Mouse (Mus musculus) liver (tissue): ENCODE measurements around the gene Lrp1.

Source experiments
- DNase-seq: peaks from one replicate; pipeline ENCODE4 v3.0.0-alpha.2; 2020; ENCODE audit warnings: mixed read lengths

The Lrp1 gene

DNA sequence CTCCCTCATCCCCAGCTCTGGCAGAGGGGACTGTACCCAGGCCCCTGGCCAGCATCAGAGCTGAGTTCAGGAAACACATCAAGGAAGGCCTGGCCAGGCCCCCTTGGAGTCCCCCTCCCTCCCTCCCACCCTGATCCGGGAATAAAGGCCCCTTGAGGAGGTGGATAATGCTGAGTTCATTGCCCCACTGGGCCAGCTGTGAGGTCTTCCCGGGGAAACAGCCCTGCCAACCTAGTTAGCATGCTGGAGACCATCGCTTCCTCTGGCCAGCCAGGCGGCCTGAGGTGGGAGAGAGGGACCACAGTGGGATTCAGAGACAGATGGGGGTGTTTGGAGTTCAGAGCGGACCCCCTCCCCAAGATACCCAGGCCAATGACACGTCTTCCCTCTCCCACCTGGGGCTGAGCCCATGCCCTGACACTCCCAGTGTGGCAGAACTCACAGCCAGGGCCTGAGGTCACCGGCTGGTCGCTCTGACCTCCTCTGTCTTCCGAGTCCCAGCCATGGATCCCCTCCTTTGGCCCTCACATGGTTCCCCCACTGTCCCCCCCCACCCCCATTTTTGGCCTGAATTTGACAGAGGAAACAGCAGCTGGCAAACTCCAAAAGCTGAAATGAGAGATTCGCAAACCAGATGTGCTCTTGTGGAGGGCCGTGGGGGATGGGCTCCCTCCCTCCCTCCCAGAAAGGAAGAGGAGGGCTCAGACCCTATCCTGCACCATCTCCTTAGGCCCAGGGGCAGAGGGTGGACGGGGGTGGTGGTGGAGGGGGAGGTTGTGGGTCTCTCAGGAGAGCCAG is 6.5 kb downstream of the Lrp1 start:
- no peak for DNase-seq

DNA sequence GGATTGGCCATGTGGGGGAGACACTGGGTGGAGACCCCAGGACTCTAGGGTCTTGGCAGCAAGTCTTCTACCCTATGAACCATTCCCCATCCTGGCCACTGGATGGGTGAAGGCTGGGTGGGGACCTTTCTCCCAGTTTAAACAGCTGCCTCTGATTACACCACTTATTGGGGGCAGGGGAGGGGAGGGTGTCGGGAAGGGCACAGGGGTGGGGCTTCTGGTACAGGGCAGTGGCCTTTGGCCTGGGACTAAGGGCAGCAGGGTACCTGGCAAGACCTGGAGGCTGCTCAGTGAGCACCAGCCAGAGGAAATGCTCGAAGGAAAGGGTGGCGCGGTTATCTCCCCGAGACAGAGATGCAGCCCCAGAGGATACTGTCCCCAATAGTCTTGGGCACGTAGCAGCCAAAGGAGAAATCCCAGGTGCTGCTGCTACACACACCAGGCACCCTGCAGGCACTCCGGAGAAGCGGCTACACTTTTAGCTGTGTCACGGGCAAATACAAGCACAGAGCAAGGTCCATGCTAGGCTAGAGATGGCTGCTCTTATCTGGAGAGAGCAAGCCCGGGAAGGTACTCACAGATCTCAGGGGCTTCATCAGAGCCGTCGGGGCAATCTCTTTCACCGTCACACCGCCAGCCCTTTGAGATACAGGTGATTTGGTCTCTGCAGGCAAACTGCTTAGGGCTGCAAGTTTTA is 8.7 kb downstream of the Lrp1 start:
- peak; percentile 51 for DNase-seq

DNA sequence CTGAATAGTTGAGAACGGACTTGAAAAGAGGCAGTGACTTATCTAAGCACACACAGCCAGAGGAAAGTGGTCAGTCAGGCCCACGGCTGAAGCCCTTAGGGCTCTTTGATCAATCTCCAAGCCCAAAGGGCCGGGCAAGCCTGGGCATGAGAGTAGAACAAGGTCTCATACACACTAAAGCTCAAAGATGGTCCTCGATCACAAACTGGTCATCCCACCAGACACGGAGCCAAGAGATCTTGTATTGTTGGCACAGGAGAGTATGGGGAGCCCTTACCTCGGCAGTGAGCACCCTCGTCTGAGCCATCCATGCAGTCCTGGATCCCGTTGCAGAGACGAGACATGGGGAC is 10.9 kb downstream of the Lrp1 start:
- DNase-seq, result no peak

DNA sequence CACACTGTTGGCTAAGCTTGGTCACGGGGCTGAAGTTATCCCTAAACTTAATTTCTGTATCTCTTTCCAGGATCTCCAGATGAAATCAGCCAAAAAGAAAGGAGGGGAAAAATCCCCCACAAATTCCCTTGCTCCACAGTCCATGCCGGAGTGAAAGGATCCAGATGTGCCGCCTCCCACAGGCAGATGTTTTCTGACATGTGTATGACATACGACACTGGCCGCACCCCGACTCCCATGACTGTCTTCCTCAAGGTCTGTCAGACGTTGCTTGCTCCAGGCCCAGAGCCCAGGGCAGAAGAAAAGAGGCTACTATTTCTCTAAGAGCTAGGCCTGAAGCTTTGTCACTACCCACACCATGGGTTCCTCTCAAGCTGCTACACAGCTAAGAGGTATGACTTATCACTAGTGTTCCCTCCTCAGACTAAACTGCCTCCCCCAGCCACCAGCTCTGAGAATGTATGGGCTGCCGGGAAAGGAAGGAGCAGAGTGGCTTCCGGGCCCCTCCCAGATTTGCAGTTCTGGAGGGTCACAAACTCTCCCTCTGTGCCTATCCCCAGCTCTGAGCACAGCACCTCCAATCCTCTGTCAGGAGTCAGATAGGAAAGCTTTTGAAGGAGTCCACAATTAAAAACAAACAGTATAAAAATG is 11.4 kb downstream of the Lrp1 start:
- DNase-seq, result no peak

DNA sequence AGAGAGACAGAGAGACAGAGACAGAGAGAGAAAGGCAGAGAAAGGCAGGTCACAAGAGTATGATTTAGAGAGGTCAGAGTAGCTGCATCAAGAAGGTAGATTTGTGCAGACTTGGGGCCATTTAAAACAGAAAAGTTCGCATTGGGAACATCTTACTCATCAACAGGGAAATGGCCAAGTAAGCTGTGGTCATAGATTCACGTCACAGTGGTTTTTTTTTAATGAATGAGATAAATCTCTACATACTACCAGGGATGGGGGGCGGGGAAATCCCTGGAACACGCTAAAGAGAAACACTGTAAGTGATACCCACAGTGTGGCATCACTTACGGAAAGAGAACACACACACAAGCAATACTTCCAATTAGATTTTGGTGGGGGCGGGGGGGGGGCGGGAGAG is 13.9 kb downstream of the Lrp1 start:
- DNase-seq, result no peak

DNA sequence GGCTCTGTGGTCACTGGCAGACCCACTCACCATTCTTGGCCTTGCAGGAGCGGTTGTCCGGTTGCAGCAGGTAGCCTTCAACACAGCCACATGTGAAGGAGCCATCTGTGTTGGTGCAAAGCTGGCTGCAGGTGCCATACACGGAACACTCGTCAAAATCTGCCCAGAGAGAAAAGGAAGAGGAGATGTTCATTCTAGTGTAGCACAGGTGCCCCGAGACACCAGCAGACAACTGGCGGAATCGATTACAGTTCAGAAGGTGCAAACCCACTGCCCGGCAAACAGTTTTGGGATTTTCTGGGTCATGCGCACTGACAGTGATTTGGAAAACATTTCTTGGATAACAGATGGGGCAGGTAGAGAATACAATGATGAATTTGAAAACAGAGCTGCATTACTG is 15.2 kb downstream of the Lrp1 start:
- no peak for DNase-seq

DNA sequence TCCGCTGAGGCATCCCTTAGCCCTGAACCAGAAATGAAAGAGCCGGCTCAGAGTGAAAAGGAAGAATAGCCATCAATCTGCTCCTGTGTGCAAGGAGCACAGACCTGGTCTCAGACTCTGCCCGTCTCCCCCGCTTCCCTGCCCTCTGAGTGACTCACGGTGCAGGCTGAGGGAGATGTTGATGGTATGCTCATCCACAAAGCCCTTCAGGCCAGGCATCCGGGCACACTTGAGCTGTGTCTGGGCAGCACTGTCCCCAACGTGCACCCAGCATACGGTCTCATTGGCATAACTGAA is 15.7 kb downstream of the Lrp1 start:
- DNase-seq, result no peak

DNA sequence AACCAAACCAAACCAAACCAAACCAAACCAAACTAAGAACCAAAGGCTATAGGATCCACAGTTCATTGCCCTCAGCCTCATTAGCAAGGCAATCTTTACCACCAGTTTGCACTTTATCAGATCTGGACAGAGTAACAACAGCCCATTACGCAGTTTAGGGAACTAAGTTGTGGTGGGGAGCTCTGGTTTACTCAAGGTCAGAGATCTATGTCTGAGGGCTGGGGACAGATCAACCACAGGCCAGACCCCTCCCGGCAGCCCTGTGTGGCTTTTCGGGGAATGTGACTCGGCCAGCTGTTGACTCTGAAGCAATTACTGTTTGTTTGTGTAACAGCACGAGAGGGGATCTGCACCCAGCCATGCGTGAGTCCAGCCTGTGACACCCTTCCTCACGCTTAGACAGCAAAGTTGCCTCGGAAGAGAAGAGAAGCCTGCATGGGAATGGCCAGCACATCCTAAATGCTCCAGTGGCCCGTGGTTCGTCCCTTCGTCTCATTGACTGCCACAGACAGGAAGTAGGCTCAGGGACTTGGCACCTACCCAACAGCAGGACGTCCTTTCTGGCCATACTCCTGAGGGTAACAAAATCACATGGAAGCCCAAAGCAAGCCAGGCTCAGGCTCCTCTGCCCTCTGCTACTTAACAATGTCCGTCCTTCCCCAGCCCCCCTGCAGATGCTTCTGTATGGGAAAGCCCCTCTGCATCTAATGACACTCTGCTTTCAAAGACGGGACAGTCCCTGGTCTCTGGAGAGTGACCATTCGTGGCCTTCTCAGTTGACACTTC is 16.3 kb downstream of the Lrp1 start:
- peak; percentile 45 for DNase-seq

DNA sequence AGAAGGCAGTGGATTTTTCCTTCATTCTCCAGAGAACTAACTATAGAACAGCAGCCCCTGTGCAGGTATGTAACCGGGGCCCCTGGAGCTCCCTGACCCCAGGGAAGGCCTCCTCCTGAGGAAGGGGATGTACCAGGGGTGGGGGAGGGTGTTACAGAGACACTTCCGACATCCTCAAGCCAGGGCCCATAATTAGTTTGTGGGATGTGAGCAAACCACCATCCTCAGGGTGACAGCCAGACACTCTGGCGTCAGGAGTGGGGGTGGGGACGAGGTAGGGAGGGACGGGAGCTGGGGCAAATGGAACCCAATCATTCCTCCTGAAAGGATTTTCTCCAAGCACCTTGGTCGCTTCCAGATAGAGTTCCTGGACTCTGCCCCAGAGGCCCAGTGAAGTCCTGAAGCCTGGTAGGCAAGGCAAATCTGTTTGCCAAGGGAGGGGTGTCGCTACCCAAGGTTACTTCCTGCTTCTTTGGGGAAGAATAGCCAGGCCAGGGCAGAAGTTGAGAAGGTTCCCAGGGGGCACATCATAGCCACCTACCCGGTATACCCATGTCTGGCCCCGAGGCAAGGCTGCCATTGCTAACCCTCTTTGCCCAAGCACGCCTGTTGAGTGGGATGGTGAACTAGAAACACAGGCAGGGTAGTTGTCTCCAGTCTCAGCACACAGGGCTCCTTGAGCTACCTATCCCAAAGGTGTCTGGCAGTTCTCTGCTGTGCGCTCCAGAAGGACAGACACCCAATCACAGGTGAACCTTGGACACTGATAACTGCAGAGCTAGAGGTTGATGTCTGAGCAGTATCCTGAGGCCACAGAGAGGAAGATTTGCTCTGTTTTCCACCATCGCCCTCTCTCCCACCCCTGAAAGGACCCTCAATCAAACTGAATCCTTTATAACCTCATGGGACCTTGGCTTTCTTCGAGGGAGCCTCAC is 17.2 kb downstream of the Lrp1 start:
- DNase-seq, result no peak

DNA sequence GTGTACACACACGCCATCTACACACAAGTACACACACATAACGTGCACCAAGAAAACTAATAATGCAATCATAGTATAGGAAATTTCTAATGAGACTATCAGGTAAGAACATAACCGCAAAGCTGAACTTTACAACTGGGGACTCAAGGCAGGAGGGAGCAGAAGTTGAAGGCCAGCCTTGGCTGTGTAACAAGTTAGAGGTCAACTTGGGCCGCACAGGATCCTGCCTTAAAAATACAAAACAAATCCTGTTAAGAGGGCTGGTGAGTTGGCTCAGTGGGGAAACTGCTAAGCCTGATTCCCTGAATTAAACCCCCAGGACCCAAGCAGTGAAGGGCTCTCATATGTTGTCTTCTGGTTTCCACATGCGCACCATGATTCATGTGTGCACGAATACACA is 18.8 kb downstream of the Lrp1 start:
- no peak for DNase-seq

DNA sequence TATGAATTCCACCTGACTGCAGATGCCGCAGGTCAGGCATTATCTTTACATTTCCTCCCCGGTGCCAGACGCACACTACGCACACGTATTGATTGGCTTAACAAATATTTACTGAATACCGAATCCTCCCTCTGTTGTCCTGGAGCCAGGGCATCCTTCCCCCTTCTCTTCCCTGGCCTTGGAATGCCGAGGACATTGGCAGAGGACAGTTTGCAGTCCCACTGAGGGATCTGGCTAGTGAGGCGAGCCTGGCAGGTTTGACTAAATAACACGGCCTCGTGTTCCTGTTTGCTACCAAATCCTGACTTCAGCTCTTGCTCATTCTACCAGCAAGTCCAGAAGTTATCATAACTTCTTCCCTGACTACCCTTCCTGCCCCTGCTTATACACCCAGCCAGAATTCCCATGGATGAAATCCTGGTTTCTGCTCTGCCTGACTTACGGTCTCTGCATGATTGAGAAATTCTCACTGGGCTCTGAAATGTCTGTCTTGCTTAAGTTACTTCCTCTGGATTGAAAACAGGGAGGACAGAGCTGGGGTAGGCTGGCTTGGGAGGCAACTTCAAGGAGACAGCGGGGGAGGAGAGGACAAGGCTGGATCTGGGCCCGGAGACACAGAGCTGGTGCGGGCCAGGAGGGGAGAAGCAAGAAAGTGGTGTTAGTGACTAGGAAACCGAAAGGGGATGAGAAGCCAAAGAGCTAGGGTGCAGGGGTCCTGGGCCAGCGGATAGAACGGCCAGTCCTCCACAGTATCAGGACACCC is 21.0 kb downstream of the Lrp1 start:
- DNase-seq, result no peak

DNA sequence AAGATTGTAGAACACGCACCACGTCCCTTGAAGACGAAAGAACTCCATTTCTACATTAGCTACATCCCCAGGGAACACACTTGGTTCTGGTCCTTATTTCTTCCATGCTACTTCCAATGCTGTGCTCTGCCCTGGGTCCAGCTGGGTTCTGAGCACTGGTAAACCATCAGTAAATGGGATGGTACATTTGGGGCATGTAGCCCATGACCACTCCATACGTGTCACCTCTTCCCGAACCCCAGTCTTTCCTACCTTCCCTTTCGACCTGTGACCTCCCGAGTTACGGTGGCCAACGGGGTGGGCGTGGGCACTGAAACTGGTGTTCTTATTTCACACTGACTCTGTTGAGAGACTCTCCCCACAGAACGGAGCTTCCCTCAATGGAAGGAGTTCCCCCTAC is 21.7 kb downstream of the Lrp1 start:
- DNase-seq, result no peak

DNA sequence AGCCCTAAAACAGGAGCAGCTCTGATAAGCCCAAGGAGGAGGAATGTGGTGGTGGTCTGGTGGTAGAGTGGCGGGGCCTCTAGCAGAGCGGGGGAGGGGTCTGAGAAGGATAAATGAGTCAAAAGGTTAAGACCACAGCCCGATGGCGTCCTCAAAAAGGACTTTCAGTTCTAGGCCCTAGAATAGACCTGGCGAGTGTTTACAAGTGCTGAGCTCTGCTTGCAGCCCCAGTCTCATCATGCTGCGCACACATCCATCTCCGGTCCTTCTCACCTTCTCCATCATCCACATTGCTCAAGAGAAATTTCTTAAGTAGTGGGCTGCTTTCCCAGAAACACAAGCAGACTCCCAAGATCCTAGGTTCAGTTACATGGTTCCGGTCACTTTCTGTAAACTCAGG is 22.3 kb downstream of the Lrp1 start:
- no peak for DNase-seq

DNA sequence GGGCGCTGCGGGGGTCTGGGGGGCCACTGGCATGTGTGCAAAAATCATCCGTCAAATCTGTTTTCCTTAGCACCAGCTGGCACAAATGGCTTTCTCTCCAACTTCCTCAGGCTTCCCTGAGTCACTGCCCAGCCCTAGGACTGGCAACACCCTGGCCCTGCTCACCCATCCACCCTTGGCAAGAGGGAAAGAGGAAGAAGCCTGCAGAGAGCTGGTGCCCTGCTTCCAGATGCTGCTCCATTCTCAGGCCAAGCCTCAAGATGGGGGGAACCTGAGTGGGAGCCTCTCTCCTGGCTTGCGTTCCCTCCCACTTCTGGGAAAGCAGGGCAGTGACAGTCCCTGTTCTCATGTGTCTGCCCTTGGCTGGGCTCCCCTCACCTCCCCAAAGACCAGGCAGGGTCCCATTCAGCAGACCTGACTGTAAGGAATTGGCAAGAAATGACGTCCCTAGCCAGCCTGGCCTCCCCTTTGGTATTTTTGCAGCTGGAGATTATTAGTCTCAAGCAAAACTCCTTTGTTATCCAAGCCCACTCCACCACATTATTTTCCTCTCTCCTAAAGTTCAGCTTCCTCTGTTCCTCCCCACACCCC is 23.5 kb downstream of the Lrp1 start:
- no peak for DNase-seq

DNA sequence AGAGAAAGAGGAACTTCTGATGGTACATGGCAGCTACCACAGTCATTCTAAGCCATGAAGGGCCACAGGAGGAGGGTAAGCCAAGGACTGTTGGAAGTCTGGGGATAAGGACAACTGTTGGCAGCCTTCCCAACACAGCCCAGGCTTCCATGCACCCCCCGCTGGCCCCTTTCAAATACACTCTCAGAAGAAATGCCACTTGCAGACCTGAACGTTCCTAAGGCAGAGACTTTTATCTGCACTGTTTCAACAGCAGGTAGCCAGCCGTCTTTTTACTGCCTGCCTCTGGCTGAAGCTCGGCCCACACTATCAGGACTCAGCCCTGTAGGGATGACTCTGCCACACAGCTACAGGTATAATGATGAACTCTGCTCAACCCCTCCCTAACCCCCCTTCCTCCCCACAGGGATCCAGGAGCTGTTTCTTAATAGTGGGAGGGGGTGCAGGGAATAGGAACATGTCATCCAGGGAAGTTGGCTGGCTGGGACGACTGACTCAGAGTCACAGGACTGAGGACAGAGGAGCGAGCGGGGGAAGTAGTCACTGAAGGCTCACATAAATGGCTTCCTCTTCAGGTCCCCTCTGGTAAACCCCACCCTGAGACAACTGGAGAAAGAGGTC is 24.5 kb downstream of the Lrp1 start:
- DNase-seq, result no peak

DNA sequence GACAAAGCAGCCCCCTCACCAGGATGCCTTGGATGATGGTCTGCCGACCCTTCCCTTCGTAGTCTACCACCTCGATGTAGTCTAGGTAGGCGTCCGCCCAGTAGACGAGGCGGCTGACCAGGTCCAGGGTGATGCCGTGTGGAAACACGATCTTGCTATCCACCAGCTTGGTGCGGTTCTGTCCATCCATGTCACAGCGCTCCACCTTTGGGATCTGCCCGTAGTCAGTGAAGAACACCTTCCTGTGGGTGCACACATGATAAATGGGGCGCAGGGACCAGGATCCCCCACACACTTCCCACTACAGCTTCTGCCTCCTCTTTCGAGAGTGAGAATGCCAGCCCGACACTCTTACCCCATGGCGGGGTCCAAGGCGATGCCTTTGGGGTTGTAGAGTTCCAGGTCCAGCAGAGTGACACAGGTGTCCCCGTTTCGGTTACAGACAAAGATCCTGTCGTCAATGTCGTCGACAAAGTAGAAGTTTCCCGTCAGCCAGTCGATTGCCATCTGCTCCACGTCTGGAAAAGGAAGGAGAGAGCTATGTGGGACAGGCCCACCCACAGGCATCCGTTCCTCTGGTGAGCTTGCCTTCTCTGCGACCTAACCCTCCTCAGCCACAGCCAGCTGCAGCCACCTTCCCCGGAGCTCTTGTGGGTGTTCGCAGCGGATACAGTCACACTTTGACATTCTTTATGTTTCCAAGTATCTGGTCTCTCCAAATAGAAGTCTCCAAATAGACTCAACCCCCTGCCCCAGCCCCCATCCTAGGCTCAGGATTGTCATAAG is 25.8 kb downstream of the Lrp1 start:
- DNase-seq, result no peak

DNA sequence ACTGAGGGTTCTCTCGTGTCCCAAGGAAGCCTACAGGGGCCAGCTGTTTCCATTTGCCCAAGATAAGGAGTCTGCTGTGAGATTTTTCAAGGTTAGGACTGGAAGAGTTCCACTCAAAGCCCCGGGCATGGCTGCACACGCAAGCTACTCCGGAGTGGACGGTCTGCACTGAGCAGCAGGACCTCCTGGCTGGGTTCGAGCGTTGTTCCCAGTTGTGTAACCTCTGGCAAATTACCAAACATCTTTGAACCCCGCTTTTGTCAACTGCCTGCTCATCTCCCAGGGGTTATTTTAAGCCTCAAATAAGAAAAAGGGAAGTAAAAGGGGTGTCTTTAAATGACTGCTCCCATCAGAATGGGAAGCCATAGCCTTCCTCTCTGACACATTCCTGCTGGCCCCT is 26.5 kb downstream of the Lrp1 start:
- DNase-seq, result no peak

DNA sequence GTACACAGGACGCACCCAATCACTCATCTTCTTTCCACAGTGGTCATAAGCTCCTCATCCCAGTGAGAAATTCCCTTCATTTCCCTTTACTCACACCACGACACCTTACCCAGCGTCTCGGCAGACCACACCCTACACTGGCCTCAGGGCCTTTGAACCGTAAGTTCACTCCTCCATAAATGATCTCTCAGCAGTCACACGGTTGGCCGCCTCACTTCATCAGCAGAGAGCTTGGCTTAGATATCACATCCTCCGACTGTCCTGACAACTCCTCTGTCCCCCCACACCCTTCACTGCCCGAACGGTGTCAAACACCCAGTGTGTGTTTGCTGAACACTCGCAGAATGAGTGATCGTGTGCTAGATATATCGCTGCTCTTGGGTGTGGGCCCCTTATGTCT is 28.1 kb downstream of the Lrp1 start:
- no peak for DNase-seq

DNA sequence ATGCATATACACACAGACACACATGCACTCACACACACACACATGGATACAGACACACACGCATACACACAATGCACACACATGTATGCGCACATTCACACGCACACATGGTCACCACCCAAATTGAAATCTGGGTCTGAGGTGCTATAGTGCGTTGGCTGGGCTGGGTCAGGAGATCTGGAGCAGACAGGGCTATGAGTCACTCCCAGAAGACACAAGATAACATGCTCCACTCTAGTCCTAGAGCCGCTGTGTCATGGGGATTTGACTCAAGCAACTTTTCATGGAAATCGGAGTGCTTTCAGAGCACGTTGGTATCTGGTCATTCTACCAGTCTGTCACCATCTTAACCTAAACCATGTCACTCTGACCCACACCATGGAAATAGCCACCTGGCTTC is 28.5 kb downstream of the Lrp1 start:
- DNase-seq, result no peak

DNA sequence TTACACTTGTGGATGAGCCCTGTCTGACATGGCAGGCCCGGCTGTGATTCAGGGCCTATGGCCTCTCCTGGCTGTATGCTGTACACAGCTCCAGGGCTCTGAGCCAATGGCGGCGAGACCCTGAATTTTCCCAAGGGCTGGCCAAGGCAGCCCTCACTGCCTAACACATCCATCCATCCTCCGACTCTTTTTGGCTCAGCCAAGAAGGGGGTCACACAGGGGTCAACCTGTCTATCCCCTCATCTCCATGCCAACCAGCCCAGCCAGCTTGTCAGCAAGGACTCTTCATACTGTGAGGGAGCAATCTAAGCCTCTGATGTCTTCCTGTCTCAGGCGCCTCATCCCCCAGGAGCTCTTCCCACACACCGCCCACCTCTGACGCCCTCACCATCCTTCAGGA is 29.4 kb downstream of the Lrp1 start:
- DNase-seq, result no peak
